Mouse (Mus musculus): ENCODE measurements around the gene Mepce.

GRCm38 (mm10) chr5:137836611-137837010 lies 49.2 kb upstream of the Mepce start:
- TF ChIP-seq HCFC1 (IDR thresholded peaks at IDR 0.05; ENCODE audit: low read depth, low read length): no peak
- no peak for TF ChIP-seq BHLHE40 (IDR thresholded peaks at IDR 0.05; ENCODE audit: low read depth, low read length)
- TF ChIP-seq ZMIZ1 (IDR thresholded peaks at IDR 0.05; ENCODE audit: low read depth, low read length): no peak
- TF ChIP-seq CTCF (conservative IDR thresholded peaks at IDR 0.05 in 1 of 2, IDR thresholded peaks at IDR 0.05 in 1 of 2; ENCODE audit: low read depth in 2 of 2, low read length in 2 of 2): no peak
- no peak for TF ChIP-seq RAD21 (IDR thresholded peaks at IDR 0.05; ENCODE audit: low read depth, low read length)
- no peak for TF ChIP-seq MAZ (IDR thresholded peaks at IDR 0.05; ENCODE audit: low read depth, low read length)
- no peak for TF ChIP-seq UBTF (IDR thresholded peaks at IDR 0.05; ENCODE audit: low read depth, low read length)
- TF ChIP-seq CHD2 (IDR thresholded peaks at IDR 0.05; ENCODE audit: low read length): no peak
- TF ChIP-seq POLR2A (IDR thresholded peaks at IDR 0.05; ENCODE audit: low read depth, low read length): no peak
- no peak for TF ChIP-seq MYC (IDR thresholded peaks at IDR 0.05; ENCODE audit: low read depth, low read length)
- TF ChIP-seq ETS1 (conservative IDR thresholded peaks at IDR 0.05; ENCODE audit: low read depth, low read length): no peak
- TF ChIP-seq MAFK (IDR thresholded peaks at IDR 0.05; ENCODE audit: insufficient replicate concordance, low read length): no peak
- TF ChIP-seq IRF4 (IDR thresholded peaks at IDR 0.05; ENCODE audit: low read depth, low read length): no peak
- no peak for TF ChIP-seq TCF12 (IDR thresholded peaks at IDR 0.05; ENCODE audit: low read depth, low read length)

Data from CH12.LX (cell line).